Mouse (Mus musculus): ENCODE results near the gene Vwa8.
"Not testable (repeated sequence)": the region's sequence is repeated elsewhere in the genome, so short reads cannot be mapped to it uniquely, and the experiment has no call there.

DNA sequence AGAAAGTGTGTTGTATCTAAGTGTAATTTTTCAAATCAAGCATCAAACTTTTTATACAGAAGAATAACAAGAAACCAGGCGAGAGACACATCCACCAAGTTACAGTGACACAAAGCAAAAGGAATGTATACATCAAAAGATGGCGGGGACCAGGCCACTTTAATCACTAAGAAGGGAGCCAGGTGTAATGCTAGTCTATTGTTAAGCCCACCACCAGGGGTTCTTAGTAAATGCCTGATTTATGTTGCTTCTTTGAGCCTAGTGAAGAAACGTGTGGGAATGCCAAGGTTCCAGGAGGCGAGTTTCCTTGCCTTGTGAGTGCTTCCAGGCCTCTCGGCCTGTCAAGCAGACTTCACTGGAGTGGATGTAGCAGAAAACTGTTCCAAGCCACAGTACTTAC is 168.9 kb downstream of the Vwa8 start:
- TF ChIP-seq GATA1, TAL1 (IDR thresholded peaks at IDR 0.05; ENCODE audit: low read length): not testable (repeated sequence)
